Mouse (Mus musculus) splenic B cell, adult 2 months (primary cell): ENCODE measurements around the gene Dgke.
"Not testable (repeated sequence)": the region's sequence is repeated elsewhere in the genome, so short reads cannot be mapped to it uniquely, and the experiment has no call there.

Source experiments
- DNase-seq: peaks from one replicate; pipeline ENCODE4 v3.0.0-alpha.2; 2011; ENCODE audit warnings: low read depth, low spot score
- H3K27me3 ChIP-seq: 2 replicates; pipeline ENCODE4 v1.6.1; 2012; ENCODE audit warnings: mild to moderate bottlenecking, low read length, moderate library complexity, mixed read lengths; ENCODE audit not compliant: control insufficient read depth, poor library complexity, insufficient read depth, severe bottlenecking
- H3K36me3 ChIP-seq: 2 replicates; pipeline ENCODE4 v1.6.1; 2012; ENCODE audit warnings: mild to moderate bottlenecking, low read length, moderate library complexity, mixed read lengths; ENCODE audit not compliant: control insufficient read depth, poor library complexity, insufficient read depth, severe bottlenecking

Gene Dgke

GRCm38 (mm10) chr11:89009496-89009895 lies 57.2 kb downstream of the Dgke start:
- no peaks in the 10 kb centered on the region for H3K27me3 ChIP-seq
- H3K36me3 ChIP-seq, result peaks cover 17% of the 10 kb centered on the region
- DNase-seq, result no peak

GRCm38 (mm10) chr11:89009066-89009465 lies 57.6 kb downstream of the Dgke start:
- Histone ChIP-seq H3K36me3 (peaks cover 14% of the 10 kb centered on the region), H3K27me3 (no peaks in the 10 kb centered on the region)
- DNase-seq, result no peak

DNA sequence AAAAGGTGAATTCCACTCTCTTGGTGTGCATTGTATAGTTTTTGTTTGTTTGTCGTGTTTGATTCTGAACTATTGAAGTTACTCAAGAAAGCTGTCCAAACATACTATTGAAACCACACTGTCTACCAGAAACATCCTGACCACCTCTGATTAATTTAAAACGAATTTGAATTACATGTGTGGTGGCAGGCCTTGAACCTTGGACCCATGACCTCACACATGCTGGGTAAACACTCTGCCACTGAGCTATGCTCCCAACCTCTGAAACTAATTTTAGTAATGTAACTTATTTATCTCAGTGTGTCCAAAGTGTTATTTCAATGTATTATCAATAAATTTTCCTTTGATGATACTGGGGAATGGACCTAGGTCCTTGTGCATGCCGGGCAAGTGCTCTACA lies 59.1 kb downstream of the Dgke start:
- no peak for DNase-seq
- Histone ChIP-seq H3K27me3 (no peaks in the 10 kb centered on the region), H3K36me3 (peaks cover 13% of the 10 kb centered on the region)

DNA sequence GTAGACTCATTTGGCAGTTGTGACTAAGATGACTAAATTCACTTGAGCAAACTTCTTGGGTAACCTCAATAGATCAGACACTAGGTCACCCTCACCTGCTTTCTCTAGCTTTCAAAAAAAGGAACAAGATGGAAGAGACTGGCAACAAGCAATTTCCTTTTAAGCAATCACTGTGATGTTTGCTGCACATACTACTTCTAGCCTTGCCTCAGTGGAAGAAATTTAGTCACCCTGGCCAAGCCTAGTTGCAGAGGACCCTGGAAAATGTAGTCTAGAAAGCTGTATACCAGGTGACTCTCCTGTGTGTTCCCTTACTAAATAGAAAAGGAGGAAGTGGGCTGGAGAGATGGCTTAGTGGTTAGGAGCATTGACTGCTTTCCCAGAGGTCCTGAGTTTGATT lies 60.2 kb downstream of the Dgke start:
- Histone ChIP-seq H3K36me3 (peaks cover 10% of the 10 kb centered on the region), H3K27me3 (no peaks in the 10 kb centered on the region)
- no peak for DNase-seq

- Histone ChIP-seq H3K36me3 (peaks cover 5% of the 10 kb centered on the region), H3K27me3 (no peaks in the 10 kb centered on the region)
- DNase-seq, result no peak
Measured at GRCm38 (mm10) chr11:89005473-89005872, 61.2 kb downstream of the Dgke start.

DNA sequence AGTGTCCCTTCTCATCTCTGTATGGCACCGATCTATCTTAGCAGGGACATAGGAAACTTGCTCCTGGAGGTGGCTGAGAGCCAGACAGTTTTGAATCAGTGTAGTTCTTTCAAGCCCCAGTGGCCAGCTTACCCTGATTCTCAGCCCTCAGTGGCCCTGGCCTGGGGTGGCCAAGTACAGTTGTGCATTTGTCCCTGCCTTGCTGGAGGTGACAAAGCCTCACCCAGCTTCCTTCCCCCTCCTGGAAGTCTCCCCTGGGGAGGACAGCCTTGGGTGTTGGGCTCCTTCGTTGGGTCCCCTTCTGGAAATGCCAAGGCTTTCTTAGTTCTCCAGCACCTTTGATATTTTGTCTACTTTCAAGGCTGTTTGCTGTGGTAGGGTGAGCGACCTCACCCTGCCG lies 62.9 kb downstream of the Dgke start:
- Histone ChIP-seq H3K36me3 (peaks cover 4% of the 10 kb centered on the region), H3K27me3 (no peaks in the 10 kb centered on the region)
- no peak for DNase-seq

DNA sequence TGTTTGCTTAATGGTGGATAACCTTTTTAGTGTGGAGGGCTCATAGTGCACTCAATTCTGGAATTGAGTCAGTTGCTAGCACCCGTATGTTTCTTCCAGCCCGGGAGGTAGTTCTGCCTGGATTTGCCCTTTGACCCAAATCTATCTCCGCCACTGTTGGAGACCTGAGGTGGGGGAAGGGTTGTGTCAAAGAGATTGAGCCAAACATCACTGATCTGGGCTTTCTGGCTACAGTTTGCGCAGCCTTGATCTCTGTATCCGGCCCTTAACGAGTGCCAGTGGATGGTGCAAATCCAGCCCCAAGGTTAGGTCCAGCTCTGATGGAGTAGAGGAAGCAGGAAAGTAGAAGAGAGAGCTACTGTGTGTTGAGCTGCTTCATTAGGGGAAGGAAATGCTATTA lies 63.6 kb downstream of the Dgke start:
- peaks cover 2% of the 10 kb centered on the region for H3K36me3 ChIP-seq
- DNase-seq, result no peak
- H3K27me3 ChIP-seq, result no peaks in the 10 kb centered on the region

- Histone ChIP-seq H3K36me3 (peaks cover 2% of the 10 kb centered on the region), H3K27me3 (no peaks in the 10 kb centered on the region)
- no peak for DNase-seq
Measured at GRCm38 (mm10) chr11:89002621-89003020, 64.0 kb downstream of the Dgke start.

DNA sequence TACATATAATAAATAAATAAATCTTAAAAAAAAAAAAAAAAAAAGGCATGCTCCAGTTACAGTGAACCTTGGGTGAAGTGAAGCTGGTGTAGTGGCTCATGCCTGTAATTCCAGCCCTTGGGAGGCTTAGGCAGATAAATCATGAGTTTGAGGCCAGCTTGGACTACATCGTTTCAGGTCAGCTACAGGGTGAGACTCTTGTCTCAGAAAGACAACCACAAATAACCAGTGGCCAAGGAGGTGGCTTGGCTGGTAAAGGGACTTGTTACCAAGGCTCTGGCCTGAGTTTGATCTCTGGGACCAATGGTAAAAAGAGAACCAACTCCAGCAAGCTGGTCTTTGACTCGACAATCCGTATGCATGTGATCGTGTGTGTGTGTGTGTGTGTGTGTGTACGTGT lies 64.6 kb downstream of the Dgke start:
- peaks cover 2% of the 10 kb centered on the region for H3K36me3 ChIP-seq
- DNase-seq, result no peak

GRCm38 (mm10) chr11:89001569-89001968 lies 65.1 kb downstream of the Dgke start:
- no peaks in the 10 kb centered on the region for H3K27me3 ChIP-seq
- H3K36me3 ChIP-seq, result peaks cover 2% of the 10 kb centered on the region
- no peak for DNase-seq

More for the DNA sequence above, 64.6 kb downstream of the Dgke start:
- no peaks in the 10 kb centered on the region for H3K27me3 ChIP-seq

DNA sequence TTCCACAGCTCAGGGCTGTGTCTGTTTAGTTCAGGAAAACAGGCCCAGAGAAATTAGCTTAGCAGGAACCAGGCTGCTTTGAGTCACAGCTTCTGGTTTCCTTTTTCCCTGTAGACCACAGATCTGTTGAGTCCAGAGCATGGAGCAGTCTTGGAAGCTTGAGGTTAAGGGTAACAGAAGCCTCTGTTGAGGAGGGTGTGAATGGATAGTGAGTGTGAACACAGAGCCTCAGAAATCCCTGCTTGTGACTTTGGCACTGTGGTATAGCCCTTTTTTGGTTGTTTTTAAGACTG lies 66.2 kb downstream of the Dgke start:
- no peak for DNase-seq
- peaks cover 2% of the 10 kb centered on the region for H3K36me3 ChIP-seq
- no peaks in the 10 kb centered on the region for H3K27me3 ChIP-seq

GRCm38 (mm10) chr11:88999723-89000526 lies 66.7 kb downstream of the Dgke start:
- DNase-seq, result no peak
- Histone ChIP-seq H3K27me3 (no peaks in the 10 kb centered on the region), H3K36me3 (peaks cover 2% of the 10 kb centered on the region; the same call in 1 of the 2 replicates)

GRCm38 (mm10) chr11:88998974-88999722 lies 67.5 kb downstream of the Dgke start, which contains the start of gene Trim25:
Gene Trim25, plus strand, starts transcription at chr11:88999376.
- peak; percentile 98 for DNase-seq
- Histone ChIP-seq H3K36me3 (peaks cover 2% of the 10 kb centered on the region; the same call in 1 of the 2 replicates), H3K27me3 (no peaks in the 10 kb centered on the region)

- DNase-seq, result no peak
- no peaks in the 10 kb centered on the region for H3K27me3 ChIP-seq
- 0 out of 2 replicates have a peak, but pooled peaks cover 2% of the 10 kb centered on the region for H3K36me3 ChIP-seq
Measured at GRCm38 (mm10) chr11:88998406-88998805, 68.2 kb downstream of the Dgke start.

- not testable (repeated sequence) for H3K27me3 ChIP-seq, H3K36me3 ChIP-seq, DNase-seq
Measured at GRCm38 (mm10) chr11:88997343-88997742, 69.3 kb downstream of the Dgke start.
